Mouse (Mus musculus) hematopoietic stem cell, adult 5-6 weeks (primary cell): ENCODE results near the gene 1700093K21Rik. TPM values are rescaled to one million over a fixed set of nuclear protein-coding genes. Genes with fewer than 3 reads are reported as not detected.

Experiments used
- total RNA-seq: library from RNA; stranded (forward); fragments of 172-1452, 232-1000 nt; gene quantifications from 2 replicates; pipeline ENCODE4 v1.2.3, GENCODE M21; 2017

Gene 1700093K21Rik
- total RNA-seq, 1 experiment from 2014 or later, result not detected

Other genes starting within 250 kb of the 1700093K21Rik start
- gene Usp34, start 214.3 kb downstream of the 1700093K21Rik start, total RNA-seq, result 57.2 and 77.0 TPM in 2 replicates
- 47.5 and 54.9 TPM in 2 replicates for gene Ahsa2, start 23.1 kb downstream of the 1700093K21Rik start, total RNA-seq
- 50.1 and 50.2 TPM in 2 replicates for gene 0610010F05Rik, start 112.5 kb upstream of the 1700093K21Rik start, total RNA-seq
- 46.1 and 56.0 TPM in 2 replicates for gene Pus10, start 144.5 kb upstream of the 1700093K21Rik start, total RNA-seq
- gene Pex13, start 144.8 kb upstream of the 1700093K21Rik start, total RNA-seq, result 18.6 and 25.7 TPM in 2 replicates
- 18.4 and 25.6 TPM in 2 replicates for gene Rel, start 249.8 kb upstream of the 1700093K21Rik start, total RNA-seq